Comparison of ENCODE assay signal across 1 mouse cellular context in the genomic region with DNA sequence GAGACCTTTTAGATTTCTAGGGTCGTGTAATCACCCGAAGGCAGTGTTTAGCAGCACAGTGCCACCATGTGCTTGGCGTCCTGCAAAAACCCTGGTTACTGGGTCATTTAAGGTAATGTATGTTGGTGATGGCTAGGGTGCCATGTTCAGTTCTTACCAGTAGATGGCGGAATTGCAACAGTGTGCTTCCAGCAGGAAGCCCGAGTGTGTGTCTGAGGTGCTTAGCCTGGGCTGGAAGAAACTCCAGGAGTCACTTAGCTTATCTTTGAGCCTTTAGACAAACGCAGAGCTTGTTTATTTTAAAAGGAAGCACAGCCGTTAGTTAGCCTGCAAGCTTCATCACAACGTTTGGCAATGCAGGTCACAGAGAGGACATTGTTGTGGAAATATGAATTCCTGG.
TF ChIP-seq lines count a peak whose summit lies in the region.

No protein-coding gene starts in this region.

TF ChIP-seq in CH12.LX, 34 proteins besides CTCF, POLR2A, EP300 and RAD21:
- no peak for TF ChIP-seq HCFC1 (IDR thresholded peaks at IDR 0.05; ENCODE audit: low read depth, low read length)
- TF ChIP-seq ELF1 (IDR thresholded peaks at IDR 0.05; ENCODE audit: low read depth, low read length) = peak; percentile 58
- peak; percentile 43; the same call in 1 of the 2 replicates for TF ChIP-seq ZNF384 (IDR thresholded peaks at IDR 0.05; ENCODE audit: low read depth, low read length)
- peak; percentile 92 for TF ChIP-seq ZC3H11A (IDR thresholded peaks at IDR 0.05; ENCODE audit: low read depth, low read length)
- TF ChIP-seq MYC (IDR thresholded peaks at IDR 0.05; ENCODE audit: low read depth, low read length) = peak; percentile 93
- peak; percentile 34; the same call in 1 of the 2 replicates for TF ChIP-seq NRF1 (IDR thresholded peaks at IDR 0.05; ENCODE audit: low read depth, low read length)
- peak; percentile 78 for TF ChIP-seq SIN3A (IDR thresholded peaks at IDR 0.05; ENCODE audit: low read length)
- TF ChIP-seq SMC3 (IDR thresholded peaks at IDR 0.05; ENCODE audit: low read depth, low read length) = peak; percentile 99
- peak; percentile 36; the same call in 1 of the 2 replicates for TF ChIP-seq TCF12 (IDR thresholded peaks at IDR 0.05; ENCODE audit: low read depth, low read length)
- TF ChIP-seq NELFE (IDR thresholded peaks at IDR 0.05; ENCODE audit: low read depth, low read length) = peak; percentile 51; the same call in 1 of the 2 replicates
- TF ChIP-seq JUND (conservative IDR thresholded peaks at IDR 0.05; ENCODE audit: low read depth, low read length) = no peak; the same call in 1 of the 2 replicates
- TF ChIP-seq MAZ (IDR thresholded peaks at IDR 0.05; ENCODE audit: low read depth, low read length) = 0 out of 2 replicates have a peak, but pooled peaks have one; percentile 47
- TF ChIP-seq MAX (IDR thresholded peaks at IDR 0.05; ENCODE audit: low read length) = peak; percentile 83
- no peak for TF ChIP-seq POLR2AphosphoS2 (IDR thresholded peaks at IDR 0.05; ENCODE audit: low read depth, low read length)
- TF ChIP-seq UBTF (IDR thresholded peaks at IDR 0.05; ENCODE audit: low read depth, low read length) = no peak
- TF ChIP-seq MEF2A (IDR thresholded peaks at IDR 0.05; ENCODE audit: borderline replicate concordance, low read depth, low read length) = peak; percentile 72; the same call in 1 of the 2 replicates
- TF ChIP-seq IRF4 (IDR thresholded peaks at IDR 0.05; ENCODE audit: low read depth, low read length) = peak; percentile 66
